Mouse (Mus musculus) NIH3T3 (cell line): ENCODE results near the gene Myo1a.
"Not testable (repeated sequence)": the region's sequence is repeated elsewhere in the genome, so short reads cannot be mapped to it uniquely, and the experiment has no call there.

Experiments used
- DNase-seq: peaks from one replicate; pipeline ENCODE4 v3.0.0-alpha.2; 2012; ENCODE audit warnings: low read depth

Myo1a gene

DNA sequence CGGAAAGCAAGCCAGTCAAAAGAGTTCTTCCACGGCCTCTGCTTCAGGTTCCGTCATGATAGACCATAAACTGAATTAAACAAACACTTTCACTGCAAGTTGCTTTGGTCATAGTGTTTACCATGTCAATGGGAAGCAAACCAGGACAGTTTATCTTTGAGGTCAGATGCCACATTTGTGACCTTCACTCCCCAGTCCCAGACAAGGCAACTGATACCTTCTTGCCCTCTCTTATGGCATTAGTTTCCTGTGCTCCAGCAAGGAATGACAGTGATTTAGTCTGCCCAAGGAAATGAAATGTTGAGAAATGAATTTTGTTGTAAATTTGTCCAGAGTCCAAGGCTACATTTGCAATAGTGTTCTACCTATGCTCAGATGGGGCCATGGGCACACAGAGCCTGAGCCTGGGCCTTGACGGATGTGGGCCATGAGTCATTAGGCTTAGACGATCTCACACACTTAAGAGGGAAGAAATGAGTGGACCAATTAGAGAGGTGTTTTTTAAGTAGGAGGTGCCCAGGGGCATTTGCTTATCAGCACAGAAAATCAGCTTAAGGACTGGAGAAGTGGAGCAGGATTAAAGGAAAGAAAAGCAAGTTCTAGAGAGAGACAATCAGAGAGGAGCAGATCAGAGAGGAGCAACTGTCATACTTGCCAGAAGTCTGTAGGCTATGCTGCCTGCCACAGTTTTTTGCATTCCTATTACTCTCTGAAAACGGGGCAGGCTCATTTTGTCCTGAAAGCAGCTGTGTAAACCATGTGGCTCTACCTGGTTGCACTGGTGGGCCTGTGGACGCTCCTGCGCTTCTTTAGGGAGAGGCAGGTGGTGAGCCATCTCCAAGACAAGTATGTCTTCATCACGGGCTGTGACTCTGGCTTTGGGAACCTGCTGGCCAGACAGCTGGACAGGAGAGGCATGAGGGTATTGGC, 54.5 kb downstream of the Myo1a start, which contains the start of the genes Rdh1 and Rdh16f1:
Gene Rdh1, plus strand, starts transcription at position 541 of the 930 bp plus-strand sequence.
Gene Rdh16f1, plus strand, starts transcription at position 607 of the 930 bp plus-strand sequence.
- DNase-seq: no peak

DNA sequence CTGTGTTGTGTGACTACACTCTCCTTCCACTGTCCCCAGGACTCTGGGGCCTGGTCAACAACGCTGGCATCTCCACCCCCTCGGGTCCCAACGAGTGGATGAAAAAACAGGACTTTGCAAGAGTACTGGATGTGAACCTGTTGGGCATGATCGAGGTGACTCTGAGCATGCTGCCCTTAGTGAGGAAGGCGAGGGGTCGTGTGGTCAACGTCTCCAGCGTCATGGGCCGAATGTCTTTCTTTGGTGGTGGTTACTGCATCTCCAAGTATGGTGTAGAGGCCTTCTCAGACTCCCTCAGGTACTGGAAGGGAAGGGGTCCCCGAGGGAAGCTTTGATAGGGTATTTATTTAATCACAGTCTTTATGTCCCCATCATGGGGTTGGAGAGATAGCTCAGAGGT, 58.0 kb downstream of the Myo1a start:
- DNase-seq: not testable (repeated sequence)

DNA sequence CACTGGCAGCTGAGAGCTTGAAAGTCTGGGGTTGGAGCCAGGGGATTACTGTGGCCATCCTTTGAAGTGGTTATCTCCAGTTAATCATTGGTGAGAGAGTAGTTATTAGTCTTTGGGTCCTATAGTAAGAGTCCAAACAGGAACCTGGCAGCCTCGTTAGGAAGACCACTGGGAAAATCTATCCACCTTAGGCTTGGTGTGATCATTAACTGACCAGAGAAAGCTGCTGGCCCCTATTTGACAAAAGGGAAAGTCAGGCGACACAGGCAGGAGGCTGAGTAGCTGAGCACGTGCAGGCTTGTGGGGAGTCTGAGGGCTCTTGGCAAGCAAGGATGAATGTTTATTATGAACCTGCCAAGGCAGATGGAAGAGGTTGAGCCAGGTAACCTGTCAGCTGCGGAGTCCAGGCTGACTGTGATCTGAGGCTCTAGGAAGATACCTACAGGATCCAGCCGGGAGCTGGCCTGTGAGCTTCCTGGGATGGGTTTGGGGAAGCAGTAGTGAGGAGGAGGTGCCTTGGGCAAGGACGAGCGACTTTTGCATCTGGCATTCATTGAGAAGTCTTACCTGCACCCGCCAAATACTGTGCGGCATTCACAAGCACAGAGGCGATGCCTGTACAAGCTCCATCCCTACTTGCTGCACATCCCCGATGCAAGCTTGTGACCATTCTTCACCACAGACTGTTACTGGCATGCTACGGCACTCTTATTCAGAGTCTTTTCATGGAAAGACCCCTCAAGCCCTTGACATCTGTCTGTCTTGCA, 59.1 kb downstream of the Myo1a start:
- DNase-seq: no peak

DNA sequence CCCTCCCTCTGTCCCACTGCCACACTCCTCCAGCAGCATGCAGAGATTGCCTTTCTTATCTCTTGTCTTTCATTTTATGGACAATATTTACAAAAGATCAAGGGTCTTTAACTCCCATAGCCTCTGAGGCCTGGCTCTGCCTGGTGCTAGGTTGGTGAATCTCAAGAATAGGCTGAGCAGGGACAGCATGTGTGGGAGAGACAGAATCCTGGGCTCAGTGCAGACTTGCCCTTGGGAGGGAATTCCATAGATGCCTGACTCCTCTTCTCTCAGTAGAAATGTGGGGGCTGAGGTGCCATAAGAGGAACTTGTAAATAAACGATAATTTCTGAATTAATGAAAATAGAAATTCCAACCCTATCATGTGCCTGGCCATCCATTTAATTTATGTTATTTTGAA, 61.6 kb downstream of the Myo1a start:
- no peak for DNase-seq
